Mouse (Mus musculus): Measurements from ENCODE around the gene Rasgrp3.

Rasgrp3 gene

DNA sequence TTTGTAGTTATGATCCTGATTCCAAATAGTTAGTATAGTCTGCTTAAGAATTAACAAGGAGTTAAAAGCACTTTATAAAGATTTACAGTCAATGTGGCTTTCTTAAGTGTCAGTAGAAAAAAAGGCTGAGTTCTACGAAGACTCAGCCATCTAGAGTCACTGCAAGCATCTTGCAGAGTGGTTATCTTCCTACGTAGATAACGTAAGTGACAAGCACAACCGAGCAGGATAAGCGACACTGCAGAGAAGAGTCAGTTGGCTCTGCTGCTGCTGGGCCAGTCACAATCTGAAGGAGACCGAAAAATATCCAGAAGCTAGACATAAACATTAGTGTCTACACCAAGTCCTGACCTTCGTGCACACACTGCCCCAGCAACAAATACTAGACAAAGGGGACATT, 107.7 kb downstream of the Rasgrp3 start:
- DNase-seq = no peak

DNA sequence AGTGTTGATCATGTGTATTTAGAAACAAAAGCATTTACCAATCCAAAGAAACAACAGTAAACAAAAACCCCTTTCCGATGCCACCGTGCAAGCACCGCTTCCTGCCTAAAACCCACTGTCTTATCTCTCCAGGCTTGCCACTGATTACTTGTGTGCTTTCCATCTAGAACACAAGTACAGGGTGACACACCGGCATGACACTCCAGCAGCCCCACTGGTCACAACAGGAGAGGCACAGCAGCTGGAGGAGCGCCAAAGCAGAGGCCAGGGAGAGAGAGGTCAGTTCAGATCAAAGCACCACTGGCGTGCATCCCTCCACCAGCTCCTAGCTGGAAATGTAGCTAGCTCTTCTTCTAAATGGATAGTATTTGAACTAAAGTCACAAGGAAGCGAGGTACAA, 108.6 kb downstream of the Rasgrp3 start:
- no peak for DNase-seq

DNA sequence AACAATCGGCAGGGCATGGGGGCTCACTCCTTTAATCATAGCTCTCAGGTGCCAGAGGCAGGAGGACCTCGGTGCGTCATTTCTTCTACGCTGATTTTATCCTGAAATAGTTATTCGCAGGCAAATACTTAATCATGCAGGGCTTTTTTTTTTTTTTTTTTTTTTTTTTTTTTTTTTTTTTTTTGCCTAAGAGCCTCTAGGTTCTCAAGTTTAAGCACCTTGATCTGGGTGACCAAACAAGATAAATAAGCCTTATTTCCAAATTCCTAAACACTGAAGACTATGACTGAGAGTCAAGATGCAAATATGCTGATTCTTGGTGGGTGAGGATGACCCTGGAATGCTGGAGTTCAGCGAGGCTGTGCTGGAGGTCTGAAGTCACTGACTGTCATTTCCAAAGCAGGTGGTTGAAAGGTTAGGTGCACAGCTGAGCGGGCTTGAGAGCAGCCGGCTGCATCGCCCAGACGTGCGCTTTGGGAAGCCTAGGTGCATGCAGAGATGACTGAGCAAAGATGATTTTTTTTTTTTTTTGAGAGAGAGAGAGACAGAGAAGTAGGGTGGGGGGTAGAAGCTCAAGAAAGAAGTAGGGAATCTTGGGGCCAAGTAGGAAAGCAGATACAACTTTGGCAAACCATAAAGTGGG, 115.2 kb downstream of the Rasgrp3 start:
- DNase-seq = no peak

DNA sequence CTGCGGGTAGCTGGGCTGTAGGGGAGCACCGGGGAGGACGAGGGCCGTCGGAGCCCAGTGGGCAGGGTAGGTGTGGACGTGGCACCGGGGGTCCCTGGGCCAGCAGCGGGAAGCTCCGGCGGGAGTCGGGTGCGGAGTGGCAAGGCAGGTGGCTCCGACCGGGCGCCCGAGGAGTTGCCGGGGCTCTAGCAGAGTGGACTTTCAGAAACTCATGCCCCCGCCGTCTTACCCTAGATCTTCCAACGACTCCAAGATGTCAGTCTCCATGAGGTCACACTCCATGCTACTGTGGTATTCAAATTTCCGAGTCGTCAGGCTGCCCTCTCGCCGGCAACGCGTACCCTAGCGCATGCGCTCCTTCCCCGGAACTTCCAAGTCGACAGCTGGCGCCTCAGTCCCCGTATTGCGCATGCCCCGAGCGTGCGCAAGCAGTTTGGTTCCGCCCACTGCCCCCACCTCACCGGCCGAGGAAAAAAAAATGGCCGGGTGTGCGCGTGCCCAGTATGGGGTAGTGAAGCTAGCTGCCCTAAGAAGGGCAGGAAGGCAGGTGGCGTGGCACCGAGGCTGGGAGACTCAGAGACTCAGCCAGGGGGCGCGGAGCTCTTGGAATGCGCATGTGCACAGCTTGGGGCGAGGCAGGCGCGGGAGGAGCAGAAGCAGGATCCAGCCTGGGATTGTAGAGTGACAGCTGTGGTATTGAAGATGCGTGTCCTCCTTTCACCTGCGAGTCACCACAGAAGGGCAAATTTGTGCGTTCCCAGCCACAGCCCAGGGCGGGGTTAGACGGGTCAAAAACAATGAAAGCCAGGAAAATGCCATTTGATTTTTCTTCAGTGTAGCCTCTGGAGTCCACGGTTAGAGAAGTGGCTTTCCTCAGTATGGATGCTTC, 116.1 kb downstream of the Rasgrp3 start, which contains the start of gene Fam98a:
TSS of gene Fam98a (minus strand) at position 435 of the 889 bp plus-strand sequence.
- DNase-seq = peak; percentile 99

DNA sequence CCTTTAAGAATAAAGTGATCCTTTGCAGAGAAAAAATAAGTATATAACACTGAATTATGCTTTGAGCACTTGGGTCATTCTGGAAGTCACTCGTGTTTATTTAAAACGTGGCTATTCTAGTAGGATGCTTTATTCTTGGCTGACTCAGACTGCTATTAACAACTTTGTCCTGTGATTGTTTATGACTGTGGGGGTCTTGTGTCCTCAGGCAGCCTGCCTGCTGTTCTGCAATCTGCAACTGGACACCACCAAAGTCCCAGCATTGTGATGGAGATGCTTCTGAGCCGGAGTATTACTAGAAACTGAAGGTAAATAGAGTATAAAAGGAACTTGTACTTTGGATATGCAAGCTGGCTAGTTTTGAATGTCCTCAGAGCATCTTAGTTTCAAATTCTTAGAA, 121.3 kb downstream of the Rasgrp3 start:
- no peak for DNase-seq

DNA sequence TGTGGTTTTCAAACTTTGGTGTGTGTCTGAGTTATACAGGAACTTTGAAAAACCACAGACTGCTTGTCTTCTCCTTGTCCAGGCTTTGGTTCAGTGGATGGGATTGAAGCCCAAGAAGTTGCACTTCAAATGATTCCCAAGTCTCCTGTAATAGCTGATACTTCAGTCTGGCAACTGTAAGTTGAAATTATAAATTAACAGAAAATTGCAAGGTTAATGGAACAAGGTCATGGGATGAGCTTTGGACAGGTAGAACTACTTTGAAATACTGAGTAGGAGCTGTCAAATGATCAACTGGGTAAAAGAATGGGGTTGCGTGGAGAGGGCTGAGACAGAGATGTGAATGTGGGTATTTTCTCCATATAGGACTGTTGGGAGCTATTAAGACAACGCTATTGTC, 122.3 kb downstream of the Rasgrp3 start:
- DNase-seq = no peak

DNA sequence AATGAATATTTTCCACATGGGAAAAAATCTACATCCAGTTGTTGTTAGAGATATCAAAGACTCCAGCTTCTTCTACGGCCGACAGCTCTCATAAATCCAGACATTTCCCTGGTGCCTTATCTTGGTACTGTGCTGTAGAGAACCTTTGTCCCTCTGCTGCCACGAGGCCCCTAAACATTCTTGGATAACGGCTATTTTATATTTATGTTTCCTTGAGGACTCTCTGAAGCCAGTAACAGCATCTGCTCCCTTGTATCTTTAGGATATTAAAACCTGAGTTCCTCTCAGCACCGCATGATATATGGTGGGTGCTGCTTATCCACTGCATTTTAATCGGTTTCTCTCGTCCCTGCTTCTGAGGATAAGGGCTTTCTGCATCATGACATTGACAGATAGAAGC, 139.9 kb downstream of the Rasgrp3 start:
- DNase-seq = no peak

All from cerebellum, postnatal 10 days (tissue).